Mouse (Mus musculus): ENCODE measurements at regions not wholly inside any gene's neighbourhood (a gene's known extent, or its start where the extent isn't known, plus 50 kb on each side); places are given as distances from the start of the nearest gene placed in this dataset.

DNA sequence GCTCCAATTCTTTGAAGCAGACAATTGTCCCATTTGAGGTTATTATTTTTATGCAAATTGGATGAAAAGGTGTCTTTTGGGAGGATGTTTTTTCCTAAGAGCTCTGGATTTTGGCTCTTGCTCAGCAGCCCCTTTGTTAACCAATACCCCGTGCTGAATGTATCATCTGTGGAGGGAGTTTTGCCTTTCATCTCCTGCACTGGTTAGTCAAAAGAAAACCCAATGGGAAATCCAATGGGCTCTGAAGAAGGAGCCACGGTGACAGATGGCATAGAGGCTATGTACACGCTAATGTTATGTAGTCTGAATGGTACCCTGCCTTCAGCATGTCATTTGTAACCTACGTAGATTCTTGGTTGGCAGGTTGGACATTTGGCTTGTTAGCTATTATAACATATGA, 120.8 kb upstream of the Zwint start:
- TF ChIP-seq POLR2A (IDR thresholded peaks at IDR 0.05; ENCODE audit: control insufficient read depth, extremely low read depth, insufficient read depth, low read length, poor library complexity) (no peak), CTCF (IDR thresholded peaks at IDR 0.05; ENCODE audit: borderline replicate concordance, control insufficient read depth, extremely low read depth, insufficient read depth, low read length, poor library complexity) (no peak)

Measured in thymus, adult 2 months (tissue).